Mouse (Mus musculus) neural tube, embryonic 12.5 days (tissue): Measurements from ENCODE around the gene Cdc40. TPM values are rescaled to one million over a fixed set of nuclear protein-coding genes. Genes with fewer than 3 reads are reported as not detected.

Source experiments
- ATAC-seq: fragments of 200-750 bp; cut with Nextera tagmentation; 2 replicates; pipeline ENCODE4 v1.8.0; 2017; ENCODE audit warnings: low read depth, mild to moderate bottlenecking, moderate TSS enrichment, moderate library complexity; ENCODE audit not compliant: low FRiP score
- H3K27ac ChIP-seq: fragments of 300-500 bp; sonication (generic); 2 replicates; pipeline ENCODE4 v1.5.1; 2016
- H3K27me3 ChIP-seq: fragments of 300-500 bp; sonication (generic); replicated peaks from 2 replicates; pipeline ENCODE4 v1.6.1; 2016; ENCODE audit warnings: mild to moderate bottlenecking
- H3K36me3 ChIP-seq: fragments of 300-500 bp; sonication (generic); 2 replicates; pipeline ENCODE4 v1.6.1; 2016; ENCODE audit warnings: mild to moderate bottlenecking
- H3K4me1 ChIP-seq: fragments of 300-500 bp; sonication (generic); 2 replicates; pipeline ENCODE4 v1.6.1; 2016
- H3K4me2 ChIP-seq: fragments of 300-500 bp; sonication (generic); replicated peaks from 2 replicates; pipeline ENCODE4 v1.6.1; 2016; ENCODE audit warnings: mild to moderate bottlenecking
- H3K4me3 ChIP-seq: fragments of 300-500 bp; sonication (generic); 2 replicates; pipeline ENCODE4 v1.5.1; 2016
- H3K9ac ChIP-seq: fragments of 300-500 bp; sonication (generic); 2 replicates; pipeline ENCODE4 v1.6.1; 2016; ENCODE audit warnings: mild to moderate bottlenecking
- H3K9me3 ChIP-seq: fragments of 300-500 bp; sonication (generic); 2 replicates; pipeline ENCODE4 v1.6.1; 2016; ENCODE audit warnings: mild to moderate bottlenecking
- WGBS: fragments of 180-500 bp; shearing (Covaris S2); methylation state at CpG from one replicate; pipeline ENCODE4 v1.1.7; 2016; 5-methylcytosine and 5-hydroxymethylcytosine counted together
- polyA plus RNA-seq: library from polyadenylated mRNA; unstranded; fragments of >200 nt; fragmentation: Nextera tagmentation; extraction: Ambion mirVana; gene quantifications from 2 replicates; pipeline ENCODE4 v1.2.1, GENCODE M21; 2016

Cdc40 gene
- polyA plus RNA-seq, 1 experiment from 2014 or later, result 36.8 TPM

GRCm38 (mm10) chr10:40887316-40887715 is 4.2 kb upstream of the Cdc40 start:
- Histone ChIP-seq H3K4me3 (no peak overlapping the region), H3K27ac (no peak overlapping the region), H3K4me2 (no peak overlapping the region), H3K4me1 (no peaks in the 10 kb centered on the region), H3K9me3 (no peaks in the 10 kb centered on the region), H3K27me3 (no peaks in the 10 kb centered on the region), H3K36me3 (no peaks in the 10 kb centered on the region), H3K9ac (no peak overlapping the region)
- no peak for ATAC-seq
- WGBS, result 83% methylated on average over 2 of the region's 2 CpGs

GRCm38 (mm10) chr10:40885432-40885831 is 2.3 kb upstream of the Cdc40 start:
- peaks cover 12% of the 10 kb centered on the region for H3K4me1 ChIP-seq
- H3K36me3 ChIP-seq, result no peaks in the 10 kb centered on the region
- WGBS, result 67% methylated on average over 7 of the region's 7 CpGs
- H3K4me3 ChIP-seq, result no peak overlapping the region
- no peak overlapping the region for H3K27ac ChIP-seq
- no peak for ATAC-seq
- peak overlapping the region; percentile 48 for H3K4me2 ChIP-seq
- H3K27me3 ChIP-seq, result no peaks in the 10 kb centered on the region
- no peak overlapping the region for H3K9ac ChIP-seq
- H3K9me3 ChIP-seq, result no peaks in the 10 kb centered on the region

GRCm38 (mm10) chr10:40884279-40884806 is 1.2 kb upstream of the Cdc40 start:
- H3K9ac ChIP-seq, result peak overlapping the region; percentile 98
- H3K36me3 ChIP-seq, result no peaks in the 10 kb centered on the region
- peaks cover 12% of the 10 kb centered on the region for H3K4me1 ChIP-seq
- H3K9me3 ChIP-seq, result no peaks in the 10 kb centered on the region
- H3K4me3 ChIP-seq, result peak overlapping the region; percentile 89
- under 1% methylated on average over 40 of the region's 40 CpGs for WGBS
- no peaks in the 10 kb centered on the region for H3K27me3 ChIP-seq
- H3K4me2 ChIP-seq, result peak overlapping the region; percentile 61
- H3K27ac ChIP-seq, result peak overlapping the region; percentile 93
- ATAC-seq, result peak; percentile 23; the same call in 1 of the 2 replicates

GRCm38 (mm10) chr10:40883644-40884278 is 650 bp upstream of the Cdc40 start:
- no peaks in the 10 kb centered on the region for H3K36me3 ChIP-seq
- H3K4me2 ChIP-seq, result peak overlapping the region; percentile 61
- ATAC-seq, result peak; percentile 90
- H3K9me3 ChIP-seq, result no peaks in the 10 kb centered on the region
- H3K4me3 ChIP-seq, result peak overlapping the region; percentile 89
- peak overlapping the region; percentile 93 for H3K27ac ChIP-seq
- WGBS, result under 1% methylated on average over 80 of the region's 87 CpGs
- H3K4me1 ChIP-seq, result peaks cover 12% of the 10 kb centered on the region
- no peaks in the 10 kb centered on the region for H3K27me3 ChIP-seq
- peak overlapping the region; percentile 98 for H3K9ac ChIP-seq

- Histone ChIP-seq H3K4me3 (peak overlapping the region; percentile 81), H3K9me3 (no peaks in the 10 kb centered on the region), H3K4me1 (peaks cover 12% of the 10 kb centered on the region), H3K27me3 (no peaks in the 10 kb centered on the region), H3K27ac (no peak overlapping the region), H3K4me2 (peak overlapping the region; percentile 65), H3K36me3 (no peaks in the 10 kb centered on the region), H3K9ac (peak overlapping the region; percentile 78)
- 17% methylated on average over 9 of the region's 9 CpGs for WGBS
- ATAC-seq, result no peak
Observed at GRCm38 (mm10) chr10:40882333-40882732, 778 bp downstream of the Cdc40 start.

- Histone ChIP-seq H3K9me3 (no peaks in the 10 kb centered on the region), H3K9ac (no peak overlapping the region), H3K4me1 (peaks cover 12% of the 10 kb centered on the region), H3K4me3 (no peak overlapping the region), H3K27ac (no peak overlapping the region), H3K36me3 (no peaks in the 10 kb centered on the region), H3K4me2 (0 out of 2 replicates have a peak overlapping the region, but pooled peaks have one; percentile 65), H3K27me3 (no peaks in the 10 kb centered on the region)
- ATAC-seq, result no peak
- 72% methylated on average over 3 of the region's 3 CpGs for WGBS
Observed at GRCm38 (mm10) chr10:40881236-40881635, 1.9 kb downstream of the Cdc40 start.

- H3K27ac ChIP-seq, result no peak overlapping the region
- H3K4me1 ChIP-seq, result peaks cover 12% of the 10 kb centered on the region
- ATAC-seq, result no peak
- no peak overlapping the region for H3K4me3 ChIP-seq
- WGBS, result 93% methylated on average over 9 of the region's 9 CpGs
- no peak overlapping the region for H3K4me2 ChIP-seq
- H3K27me3 ChIP-seq, result no peaks in the 10 kb centered on the region
- no peak overlapping the region for H3K9ac ChIP-seq
- H3K36me3 ChIP-seq, result no peaks in the 10 kb centered on the region
- H3K9me3 ChIP-seq, result no peaks in the 10 kb centered on the region
Observed at GRCm38 (mm10) chr10:40879969-40880368, 3.1 kb downstream of the Cdc40 start.

GRCm38 (mm10) chr10:40878246-40878645 is 4.9 kb downstream of the Cdc40 start:
- H3K4me2 ChIP-seq, result no peak overlapping the region
- H3K27me3 ChIP-seq, result no peaks in the 10 kb centered on the region
- no peaks in the 10 kb centered on the region for H3K9me3 ChIP-seq
- 94% methylated on average over 3 of the region's 3 CpGs for WGBS
- peaks cover 12% of the 10 kb centered on the region for H3K4me1 ChIP-seq
- H3K27ac ChIP-seq, result no peak overlapping the region
- no peak for ATAC-seq
- no peak overlapping the region for H3K9ac ChIP-seq
- H3K4me3 ChIP-seq, result no peak overlapping the region
- no peaks in the 10 kb centered on the region for H3K36me3 ChIP-seq

GRCm38 (mm10) chr10:40872052-40872451 is 11.1 kb downstream of the Cdc40 start:
- Histone ChIP-seq H3K4me2 (no peak overlapping the region), H3K4me1 (peaks cover 4% of the 10 kb centered on the region), H3K36me3 (peaks cover 5% of the 10 kb centered on the region; the same call in 1 of the 2 replicates), H3K9me3 (no peaks in the 10 kb centered on the region), H3K27me3 (no peaks in the 10 kb centered on the region), H3K4me3 (no peak overlapping the region), H3K9ac (no peak overlapping the region), H3K27ac (no peak overlapping the region)
- 88% methylated on average over 2 of the region's 2 CpGs for WGBS
- no peak for ATAC-seq

- H3K27ac ChIP-seq, result no peak overlapping the region
- no peaks in the 10 kb centered on the region for H3K9me3 ChIP-seq
- H3K9ac ChIP-seq, result no peak overlapping the region
- no peak for ATAC-seq
- peaks cover 5% of the 10 kb centered on the region; the same call in 1 of the 2 replicates for H3K36me3 ChIP-seq
- no peak overlapping the region for H3K4me2 ChIP-seq
- H3K4me3 ChIP-seq, result no peak overlapping the region
- H3K27me3 ChIP-seq, result no peaks in the 10 kb centered on the region
- peaks cover 4% of the 10 kb centered on the region for H3K4me1 ChIP-seq
- 90% methylated on average over 2 of the region's 2 CpGs for WGBS
Observed at GRCm38 (mm10) chr10:40871301-40871700, 11.8 kb downstream of the Cdc40 start.

- H3K9me3 ChIP-seq, result no peaks in the 10 kb centered on the region
- no peak for ATAC-seq
- H3K9ac ChIP-seq, result no peak overlapping the region
- no peak overlapping the region for H3K4me3 ChIP-seq
- H3K27ac ChIP-seq, result no peak overlapping the region
- 92% methylated on average over 2 of the region's 2 CpGs for WGBS
- H3K4me2 ChIP-seq, result no peak overlapping the region
- H3K36me3 ChIP-seq, result peaks cover 14% of the 10 kb centered on the region
- no peaks in the 10 kb centered on the region for H3K27me3 ChIP-seq
- H3K4me1 ChIP-seq, result peaks cover 4% of the 10 kb centered on the region
Observed at GRCm38 (mm10) chr10:40868081-40868480, 15.0 kb downstream of the Cdc40 start.

- ATAC-seq, result no peak
Observed at GRCm38 (mm10) chr10:40857599-40857998, 25.5 kb downstream of the Cdc40 start.

GRCm38 (mm10) chr10:40856703-40857102 is 26.4 kb downstream of the Cdc40 start:
- H3K27me3 ChIP-seq, result no peaks in the 10 kb centered on the region
- no peaks in the 10 kb centered on the region for H3K9me3 ChIP-seq
- no peaks in the 10 kb centered on the region for H3K4me1 ChIP-seq
- H3K4me2 ChIP-seq, result no peak overlapping the region
- no peak overlapping the region for H3K4me3 ChIP-seq
- ATAC-seq, result no peak
- 95% methylated on average over 7 of the region's 7 CpGs for WGBS
- H3K36me3 ChIP-seq, result no peaks in the 10 kb centered on the region
- no peak overlapping the region for H3K27ac ChIP-seq
- no peak overlapping the region for H3K9ac ChIP-seq

More at GRCm38 (mm10) chr10:40857599-40857998, 25.5 kb downstream of the Cdc40 start:
- no peaks in the 10 kb centered on the region for H3K36me3 ChIP-seq
- no peak overlapping the region for H3K4me3 ChIP-seq
- H3K4me2 ChIP-seq, result no peak overlapping the region
- WGBS, result 85% methylated on average over 8 of the region's 8 CpGs
- no peaks in the 10 kb centered on the region for H3K4me1 ChIP-seq
- no peak overlapping the region for H3K27ac ChIP-seq
- no peaks in the 10 kb centered on the region for H3K27me3 ChIP-seq
- H3K9me3 ChIP-seq, result no peaks in the 10 kb centered on the region
- H3K9ac ChIP-seq, result no peak overlapping the region
